Mouse (Mus musculus) embryonic facial prominence, embryonic 11.5 days (tissue): ENCODE data around the gene Dnah9. TPM values are rescaled to one million over a fixed set of nuclear protein-coding genes. Genes with fewer than 3 reads are reported as not detected.

Source experiments
- ATAC-seq: fragments of 200-750 bp; cut with Nextera tagmentation; replicated peaks from 2 replicates; pipeline ENCODE4 v1.8.0; 2017; ENCODE audit warnings: low read depth; ENCODE audit not compliant: insufficient number of reproducible peaks, low FRiP score, low TSS enrichment
- DNase-seq: peaks from one replicate; pipeline ENCODE4 v3.0.0-alpha.2; 2015; ENCODE audit warnings: low spot score
- H3K27ac ChIP-seq: fragments of 300-500 bp; sonication (generic); replicated peaks from 2 replicates; pipeline ENCODE4 v1.5.1; 2014; ENCODE audit warnings: mild to moderate bottlenecking, low read depth, low read length, control low read depth
- H3K27me3 ChIP-seq: fragments of 300-500 bp; sonication (generic); 2 replicates; pipeline ENCODE4 v1.6.1; 2014; ENCODE audit warnings: mild to moderate bottlenecking, low read length, moderate library complexity, mixed read lengths; ENCODE audit not compliant: control insufficient read depth, insufficient read depth
- H3K36me3 ChIP-seq: fragments of 300-500 bp; sonication (generic); replicated peaks from 2 replicates; pipeline ENCODE4 v1.6.1; 2014; ENCODE audit warnings: low read depth, mild to moderate bottlenecking, low read length, moderate library complexity, mixed read lengths; ENCODE audit not compliant: control insufficient read depth, insufficient read depth
- H3K4me1 ChIP-seq: fragments of 300-500 bp; sonication (generic); 2 replicates; pipeline ENCODE4 v1.6.1; 2014; ENCODE audit warnings: low read length, mixed read lengths; ENCODE audit not compliant: control insufficient read depth, insufficient read depth
- H3K4me2 ChIP-seq: fragments of 300-500 bp; sonication (generic); 2 replicates; pipeline ENCODE4 v1.6.1; 2014; ENCODE audit warnings: low read depth, mild to moderate bottlenecking, control low read depth, low read length, moderate library complexity
- H3K4me3 ChIP-seq: fragments of 300-500 bp; sonication (generic); 2 replicates; pipeline ENCODE4 v1.5.1; 2014; ENCODE audit warnings: low read depth, low read length, control low read depth
- H3K9ac ChIP-seq: fragments of 300-500 bp; sonication (generic); replicated peaks from 2 replicates; pipeline ENCODE4 v1.6.1; 2014; ENCODE audit warnings: mild to moderate bottlenecking, control low read depth, low read length
- H3K9me3 ChIP-seq: fragments of 300-500 bp; sonication (generic); replicated peaks from 2 replicates; pipeline ENCODE4 v1.6.1; 2016; ENCODE audit warnings: mild to moderate bottlenecking, low read length, inconsistent platforms, mixed read lengths; ENCODE audit not compliant: control insufficient read depth
- WGBS: fragments of 180-500 bp; shearing (Covaris S2); extraction: QIAGEN DNeasy Blood & Tissue Kit; methylation state at CpG from one replicate; pipeline ENCODE4 v1.1.7; 2014; 5-methylcytosine and 5-hydroxymethylcytosine counted together
- polyA plus RNA-seq: library from polyadenylated mRNA; unstranded; fragments of >200 nt; fragmentation: Nextera tagmentation; extraction: Ambion mirVana; gene quantifications from 2 replicates; pipeline ENCODE4 v1.2.1, GENCODE M21; 2014

Dnah9 gene
- polyA plus RNA-seq, 1 experiment from 2014 or later: 0.11 TPM

GRCm38 (mm10) chr11:66043635-66044034 is 124.7 kb downstream of the Dnah9 start:
- no peak overlapping the region for H3K27ac ChIP-seq
- ATAC-seq: no peak
- H3K4me1 ChIP-seq: no peaks in the 10 kb centered on the region
- no peak overlapping the region for H3K4me3 ChIP-seq
- no peak overlapping the region for H3K4me2 ChIP-seq
- H3K36me3 ChIP-seq: no peaks in the 10 kb centered on the region
- WGBS: 43% methylated on average over 6 of the region's 6 CpGs
- no peaks in the 10 kb centered on the region for H3K9me3 ChIP-seq
- peak; percentile 32 for DNase-seq
- no peaks in the 10 kb centered on the region for H3K27me3 ChIP-seq
- no peak overlapping the region for H3K9ac ChIP-seq

DNA sequence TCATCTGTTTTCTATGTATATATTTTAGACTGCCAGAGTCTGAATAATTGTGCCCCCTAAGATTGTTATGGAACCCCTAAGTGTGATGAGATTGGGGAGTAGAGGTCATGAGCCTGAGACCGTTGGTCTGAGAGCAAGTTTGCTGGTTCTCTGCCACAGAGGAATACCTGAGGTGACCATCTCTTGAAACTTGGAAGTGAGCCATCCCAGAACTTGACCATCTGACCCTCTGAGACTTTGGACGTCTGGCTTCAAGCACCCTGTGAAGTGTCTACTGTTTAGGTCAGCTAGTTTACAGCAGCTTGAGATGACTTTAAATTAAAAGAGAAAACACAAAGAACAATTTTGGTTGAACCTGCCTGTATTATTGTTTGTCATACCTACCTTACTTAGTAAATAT is 125.8 kb downstream of the Dnah9 start:
- ATAC-seq: no peak
- H3K36me3 ChIP-seq: no peaks in the 10 kb centered on the region
- H3K9me3 ChIP-seq: no peaks in the 10 kb centered on the region
- DNase-seq: no peak
- WGBS: 81% methylated on average over 2 of the region's 2 CpGs
- no peak overlapping the region for H3K4me2 ChIP-seq
- no peak overlapping the region for H3K27ac ChIP-seq
- H3K27me3 ChIP-seq: no peaks in the 10 kb centered on the region
- H3K9ac ChIP-seq: no peak overlapping the region
- no peaks in the 10 kb centered on the region for H3K4me1 ChIP-seq
- no peak overlapping the region for H3K4me3 ChIP-seq

DNA sequence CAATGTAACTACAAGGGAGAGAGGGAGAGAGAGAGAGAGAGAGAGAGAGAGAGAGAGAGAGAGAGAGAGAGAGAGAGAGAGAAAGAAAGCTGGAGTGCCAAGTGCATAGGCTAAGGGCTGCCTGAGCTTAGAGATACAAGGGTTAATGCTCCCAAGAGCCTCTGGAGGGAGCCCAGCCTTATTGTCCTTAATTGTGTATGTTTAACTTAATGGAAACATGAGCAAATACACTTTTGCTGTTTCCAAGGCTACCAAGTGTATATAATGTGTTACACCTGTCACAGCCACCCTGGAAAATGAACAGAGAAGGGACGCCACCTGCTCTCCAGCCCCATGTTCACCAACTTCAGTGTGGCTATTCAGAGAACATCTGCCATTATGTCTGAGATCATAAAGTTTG is 142.6 kb downstream of the Dnah9 start:
- H3K27me3 ChIP-seq: no peaks in the 10 kb centered on the region
- no peak overlapping the region for H3K27ac ChIP-seq
- no peak overlapping the region for H3K9ac ChIP-seq
- no peak overlapping the region for H3K4me2 ChIP-seq
- no peaks in the 10 kb centered on the region for H3K4me1 ChIP-seq
- H3K4me3 ChIP-seq: no peak overlapping the region
- peak; percentile 6 for DNase-seq
- no peaks in the 10 kb centered on the region for H3K36me3 ChIP-seq
- no peak for ATAC-seq
- 67% methylated on average over 1 of the region's 1 CpGs for WGBS
- no peaks in the 10 kb centered on the region for H3K9me3 ChIP-seq

DNA sequence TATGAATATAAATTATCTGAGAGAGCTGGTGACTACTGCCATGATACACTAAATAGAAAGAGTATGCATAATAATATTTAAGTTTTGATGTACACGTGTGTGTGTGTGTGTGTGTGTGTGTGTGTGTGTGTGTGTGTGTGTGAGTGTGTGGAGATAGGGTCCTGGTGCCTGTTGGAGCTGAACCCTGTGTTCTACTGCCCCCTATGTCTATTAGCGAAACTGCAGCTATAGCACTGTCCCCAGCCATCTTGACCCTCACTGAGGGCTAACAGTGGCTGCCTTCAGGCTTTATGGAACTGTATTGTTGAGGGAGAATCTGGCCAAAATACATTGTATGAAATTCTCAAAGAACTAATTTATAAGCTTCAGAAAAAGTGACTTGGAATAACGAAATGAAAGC is 192.5 kb downstream of the Dnah9 start:
- H3K4me2 ChIP-seq: no peak overlapping the region
- no peaks in the 10 kb centered on the region for H3K27me3 ChIP-seq
- ATAC-seq: no peak
- no peaks in the 10 kb centered on the region for H3K4me1 ChIP-seq
- H3K4me3 ChIP-seq: no peak overlapping the region
- H3K9me3 ChIP-seq: no peaks in the 10 kb centered on the region
- no peaks in the 10 kb centered on the region for H3K36me3 ChIP-seq
- no peak overlapping the region for H3K9ac ChIP-seq
- no peak for DNase-seq
- WGBS: 55% methylated on average over 3 of the region's 3 CpGs
- no peak overlapping the region for H3K27ac ChIP-seq

DNA sequence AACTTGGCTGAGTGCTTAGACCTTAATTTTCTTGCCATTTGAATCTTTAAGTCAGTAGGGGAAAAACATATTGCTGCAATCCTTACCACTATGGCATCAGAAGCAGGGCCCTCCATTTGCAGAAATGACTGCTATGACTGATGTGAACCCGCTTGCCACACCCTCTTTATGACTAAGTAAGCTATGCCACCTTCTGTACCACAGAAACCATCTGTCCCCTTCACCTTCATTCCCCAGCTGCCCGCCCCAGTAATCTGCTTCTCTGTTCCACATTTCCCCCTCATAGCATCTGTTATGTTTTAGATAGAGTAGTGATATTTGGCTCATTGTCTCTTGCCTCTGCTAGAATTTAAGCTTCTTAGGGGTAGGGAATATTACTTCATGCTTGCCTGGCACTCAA is 237.6 kb downstream of the Dnah9 start:
- ATAC-seq: no peak
- DNase-seq: no peak
- Histone ChIP-seq H3K4me1 (no peaks in the 10 kb centered on the region), H3K36me3 (no peaks in the 10 kb centered on the region), H3K27ac (no peak overlapping the region), H3K4me2 (no peak overlapping the region), H3K4me3 (no peak overlapping the region), H3K9ac (no peak overlapping the region), H3K9me3 (no peaks in the 10 kb centered on the region), H3K27me3 (no peaks in the 10 kb centered on the region)
- 75% methylated on average over 2 of the region's 2 CpGs for WGBS

GRCm38 (mm10) chr11:65930359-65930758 is 238.0 kb downstream of the Dnah9 start:
- no peaks in the 10 kb centered on the region for H3K4me1 ChIP-seq
- H3K36me3 ChIP-seq: no peaks in the 10 kb centered on the region
- H3K9ac ChIP-seq: no peak overlapping the region
- H3K9me3 ChIP-seq: no peaks in the 10 kb centered on the region
- H3K27me3 ChIP-seq: no peaks in the 10 kb centered on the region
- no peak overlapping the region for H3K4me3 ChIP-seq
- DNase-seq: no peak
- no peak overlapping the region for H3K27ac ChIP-seq
- WGBS: 81% methylated on average over 4 of the region's 4 CpGs
- no peak for ATAC-seq
- H3K4me2 ChIP-seq: no peak overlapping the region

- Histone ChIP-seq H3K27me3 (no peaks in the 10 kb centered on the region), H3K4me3 (no peak overlapping the region), H3K4me2 (no peak overlapping the region), H3K4me1 (no peaks in the 10 kb centered on the region), H3K36me3 (no peaks in the 10 kb centered on the region), H3K9me3 (no peaks in the 10 kb centered on the region), H3K27ac (no peak overlapping the region), H3K9ac (no peak overlapping the region)
- DNase-seq (no peak), ATAC-seq (no peak)
- WGBS: 41% methylated on average over 1 of the region's 1 CpGs
Observed at GRCm38 (mm10) chr11:65927962-65928361, 240.4 kb downstream of the Dnah9 start.

DNA sequence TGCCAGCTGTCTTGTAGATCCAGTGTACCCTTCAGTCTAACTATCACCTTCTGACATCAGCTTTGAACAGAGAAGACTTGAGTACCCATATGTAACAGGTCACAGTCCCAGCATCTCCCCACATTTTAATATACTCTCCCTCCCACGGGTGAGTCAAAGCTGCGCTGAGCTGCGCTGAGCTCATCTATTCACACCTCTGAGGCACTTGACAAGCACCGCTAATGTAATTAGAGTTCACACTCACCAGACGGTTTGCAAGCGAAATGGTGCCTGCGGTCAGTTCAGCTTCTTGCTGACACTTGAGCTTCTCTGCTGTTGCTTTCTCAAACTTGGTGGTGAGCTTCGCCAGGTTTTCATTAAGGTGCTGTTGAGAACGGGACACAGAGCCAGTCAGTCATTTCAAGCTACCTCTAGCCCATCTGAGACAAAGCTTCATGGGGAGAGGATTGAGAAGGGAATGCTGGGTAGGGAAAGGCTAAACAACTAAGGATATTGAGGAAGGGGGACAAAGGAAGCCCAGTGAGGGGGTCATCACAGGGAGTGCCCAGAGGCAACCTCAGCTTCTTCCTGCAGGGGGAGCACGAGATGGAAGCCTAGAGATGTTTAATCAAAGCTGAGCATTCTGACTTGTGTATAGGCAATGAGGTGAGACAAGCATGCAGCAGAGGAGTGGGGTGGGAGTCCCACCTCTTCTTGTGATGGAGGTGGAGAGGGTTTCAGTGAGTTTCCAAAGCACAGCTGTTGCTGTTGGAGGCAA is 249.7 kb downstream of the Dnah9 start:
- WGBS: 74% methylated on average over 10 of the region's 10 CpGs
- ATAC-seq (no peak), DNase-seq (no peak)
- Histone ChIP-seq H3K36me3 (no peaks in the 10 kb centered on the region), H3K27me3 (no peaks in the 10 kb centered on the region), H3K9ac (no peak overlapping the region), H3K27ac (no peak overlapping the region), H3K9me3 (no peaks in the 10 kb centered on the region), H3K4me2 (no peak overlapping the region), H3K4me1 (no peaks in the 10 kb centered on the region), H3K4me3 (no peak overlapping the region)
